Mouse (Mus musculus) liver, embryonic 14.5 days (tissue): ENCODE data around the gene Rasgef1b. TPM values are rescaled to one million over a fixed set of nuclear protein-coding genes. Genes with fewer than 3 reads are reported as not detected.

Source experiments
- ATAC-seq: fragments of 200-750 bp; cut with Nextera tagmentation; 2 replicates; pipeline ENCODE4 v1.8.0; 2017; ENCODE audit warnings: moderate number of reproducible peaks, mild to moderate bottlenecking, moderate library complexity; ENCODE audit not compliant: insufficient read depth
- DNase-seq, 3 experiments: peaks; one replicate each; pipeline ENCODE4 v3.0.0-alpha.2; 2012 to 2013; ENCODE audit warnings: low read depth in 3 of 3, low spot score in 3 of 3
- H3K27ac ChIP-seq: fragments of 300-500 bp; sonication (generic); 2 replicates; pipeline ENCODE4 v1.5.1; 2014; ENCODE audit warnings: moderate library complexity, mild to moderate bottlenecking, control low read depth, inconsistent platforms
- H3K27me3 ChIP-seq: fragments of 300-500 bp; sonication (generic); 2 replicates; pipeline ENCODE4 v1.6.1; 2014; ENCODE audit warnings: mild to moderate bottlenecking, low read length, moderate library complexity; ENCODE audit not compliant: control insufficient read depth, insufficient read depth
- H3K36me3 ChIP-seq: fragments of 300-500 bp; sonication (generic); replicated peaks from 2 replicates; pipeline ENCODE4 v1.6.1; 2014; ENCODE audit warnings: low read depth; ENCODE audit not compliant: control insufficient read depth, insufficient read depth
- H3K4me1 ChIP-seq, 2 experiments: fragments of 200-500 bp in 1 of 2; fragments of 300-500 bp in 1 of 2; sonication (generic) in 1 of 2; replicated peaks; 2 replicates each; pipeline ENCODE4 v1.6.1; 2012 to 2014; ENCODE audit warnings: antibody characterized with exemption in 1 of 2, inconsistent platforms in 1 of 2, low read length in 1 of 2; ENCODE audit not compliant: control insufficient read depth in 2 of 2, insufficient read depth in 2 of 2
- H3K4me2 ChIP-seq: fragments of 300-500 bp; sonication (generic); 2 replicates; pipeline ENCODE4 v1.6.1; 2014; ENCODE audit warnings: low read depth, mild to moderate bottlenecking, control low read depth, moderate library complexity
- H3K4me3 ChIP-seq, 2 experiments: fragments of 200-500 bp in 1 of 2; fragments of 300-500 bp in 1 of 2; sonication (generic) in 1 of 2; 2 replicates each; pipeline ENCODE4 v1.5.1; 2012 to 2014; ENCODE audit warnings: low read depth in 2 of 2, low read length in 2 of 2, mild to moderate bottlenecking in 2 of 2, control low read depth in 1 of 2, inconsistent platforms in 1 of 2, moderate library complexity in 1 of 2; ENCODE audit not compliant: insufficient read depth in 1 of 2
- H3K9ac ChIP-seq: fragments of 300-500 bp; sonication (generic); replicated peaks from 2 replicates; pipeline ENCODE4 v1.6.1; 2014; ENCODE audit warnings: mild to moderate bottlenecking, control low read depth, moderate library complexity
- H3K9me3 ChIP-seq: fragments of 300-500 bp; sonication (generic); 2 replicates; pipeline ENCODE4 v1.6.1; 2016; ENCODE audit warnings: low read length, mixed read lengths; ENCODE audit not compliant: control insufficient read depth
- CTCF ChIP-seq: IDR thresholded peaks from 2 replicates; pipeline ENCODE4 v1.5.1; 2016; ENCODE audit warnings: antibody characterized with exemption, low read depth, control low read depth
- EP300 ChIP-seq: IDR thresholded peaks from 2 replicates; pipeline ENCODE4 v1.6.1; 2016; ENCODE audit warnings: antibody characterized with exemption, low read depth
- WGBS: fragments of 180-500 bp; shearing (Covaris S2); extraction: QIAGEN DNeasy Blood & Tissue Kit; methylation state at CpG from one replicate; pipeline ENCODE4 v1.1.7; 2014; ENCODE audit not compliant: insufficient replicate concordance; 5-methylcytosine and 5-hydroxymethylcytosine counted together
- polyA plus RNA-seq, 2 experiments: library from polyadenylated mRNA; depleted of rRNA in 1 of 2; stranded (reverse) in 1 of 2; unstranded in 1 of 2; fragments of >200 nt; fragmentation: Nextera tagmentation in 1 of 2; extraction: Ambion mirVana in 1 of 2; gene quantifications; 2 replicates each; pipeline versions ENCODE4 v1.2.1 to v1.2.3; 2012 to 2014

Gene Rasgef1b
- polyA plus RNA-seq, 2 experiments: 2.8 to 4.2 TPM

DNA sequence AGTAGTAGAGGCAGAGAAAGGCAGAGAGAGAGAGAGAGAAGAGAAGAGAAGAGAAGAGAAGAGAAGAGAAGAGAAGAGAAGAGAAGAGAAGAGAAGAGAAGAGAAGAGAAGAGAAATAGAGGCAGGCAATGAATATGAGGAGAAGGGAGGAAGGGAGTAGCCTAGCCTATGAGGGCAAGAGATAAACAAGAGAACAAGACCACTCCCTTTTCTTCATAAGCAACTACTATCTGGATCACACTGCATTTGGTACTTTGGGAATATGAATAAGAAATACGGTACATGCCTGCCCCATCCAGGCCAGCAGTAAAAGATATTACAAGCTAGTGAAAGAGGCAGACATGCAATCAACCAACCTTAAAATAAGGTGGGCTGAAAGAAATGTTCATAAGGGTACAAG, 360.2 kb downstream of the Rasgef1b start:
- WGBS: 28% methylated on average over 1 of the region's 1 CpGs
- no peak overlapping the region for H3K27ac ChIP-seq
- TF ChIP-seq EP300 (no peak), CTCF (no peak)
- ATAC-seq (peak; percentile 77), DNase-seq (no peak)
- no peaks in the 10 kb centered on the region for H3K9me3 ChIP-seq
- H3K36me3 ChIP-seq: no peaks in the 10 kb centered on the region
- peak overlapping the region; percentile 41 for H3K4me2 ChIP-seq
- H3K27me3 ChIP-seq: no peaks in the 10 kb centered on the region
- no peak overlapping the region for H3K4me3 ChIP-seq
- H3K9ac ChIP-seq: no peak overlapping the region
- H3K4me1 ChIP-seq: peaks cover 26 to 30% of the 10 kb centered on the region in 2 experiments

DNA sequence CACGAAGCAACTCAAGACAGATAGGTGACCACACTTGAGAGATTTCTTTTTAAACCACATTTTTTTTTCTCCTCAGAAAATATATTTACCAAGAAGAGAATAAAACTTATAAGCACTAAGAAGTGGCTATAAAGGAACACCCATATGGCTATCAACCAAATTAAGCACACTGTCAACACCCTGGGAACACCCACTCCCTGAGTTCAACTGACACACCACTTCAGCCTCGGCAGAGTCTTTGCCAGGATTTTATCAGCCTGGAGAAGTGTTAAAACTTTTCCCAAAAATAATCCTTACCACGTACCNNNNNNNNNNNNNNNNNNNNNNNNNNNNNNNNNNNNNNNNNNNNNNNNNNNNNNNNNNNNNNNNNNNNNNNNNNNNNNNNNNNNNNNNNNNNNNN, 368.3 kb downstream of the Rasgef1b start:
- ATAC-seq (no peak), DNase-seq (no peak)
- Histone ChIP-seq H3K4me3 (no peak overlapping the region), H3K4me2 (no peak overlapping the region), H3K9me3 (no peaks in the 10 kb centered on the region), H3K27me3 (no peaks in the 10 kb centered on the region), H3K4me1 (0 out of 4 replicates have a peak, but pooled peaks cover 0 to 2% of the 10 kb centered on the region in 2 experiments), H3K36me3 (no peaks in the 10 kb centered on the region), H3K9ac (no peak overlapping the region), H3K27ac (no peak overlapping the region)
- WGBS: 34% methylated on average over 3 of the region's 3 CpGs
- TF ChIP-seq EP300 (no peak), CTCF (no peak)

DNA sequence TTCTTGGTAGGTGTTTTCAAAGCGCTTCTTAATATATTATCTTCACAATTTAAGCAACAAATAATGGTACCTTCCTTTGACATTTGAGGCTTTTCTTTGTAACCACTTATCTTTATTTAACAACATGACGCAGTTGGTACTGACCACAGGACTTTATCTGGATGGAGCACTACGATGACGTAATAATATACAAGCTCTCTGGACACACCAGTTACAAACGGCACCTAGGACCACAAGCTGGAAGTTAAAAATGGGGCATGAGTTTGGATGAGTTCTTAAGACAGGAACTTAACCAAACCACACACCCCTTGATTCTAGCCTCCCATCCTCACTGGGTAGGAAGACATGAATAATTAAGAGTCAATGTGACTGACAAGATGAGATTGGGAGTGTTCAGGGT, 369.6 kb downstream of the Rasgef1b start:
- no peak overlapping the region for H3K4me3 ChIP-seq
- ATAC-seq (no peak), DNase-seq (no peak)
- no peak overlapping the region for H3K9ac ChIP-seq
- H3K4me2 ChIP-seq: no peak overlapping the region
- H3K9me3 ChIP-seq: no peaks in the 10 kb centered on the region
- no peaks in the 10 kb centered on the region for H3K27me3 ChIP-seq
- TF ChIP-seq EP300 (no peak), CTCF (no peak)
- peaks cover 0 to 6% of the 10 kb centered on the region in 2 experiments; a peak in 2 of 4 replicates for H3K4me1 ChIP-seq
- no peaks in the 10 kb centered on the region for H3K36me3 ChIP-seq
- no peak overlapping the region for H3K27ac ChIP-seq
- 22% methylated on average over 5 of the region's 5 CpGs for WGBS

DNA sequence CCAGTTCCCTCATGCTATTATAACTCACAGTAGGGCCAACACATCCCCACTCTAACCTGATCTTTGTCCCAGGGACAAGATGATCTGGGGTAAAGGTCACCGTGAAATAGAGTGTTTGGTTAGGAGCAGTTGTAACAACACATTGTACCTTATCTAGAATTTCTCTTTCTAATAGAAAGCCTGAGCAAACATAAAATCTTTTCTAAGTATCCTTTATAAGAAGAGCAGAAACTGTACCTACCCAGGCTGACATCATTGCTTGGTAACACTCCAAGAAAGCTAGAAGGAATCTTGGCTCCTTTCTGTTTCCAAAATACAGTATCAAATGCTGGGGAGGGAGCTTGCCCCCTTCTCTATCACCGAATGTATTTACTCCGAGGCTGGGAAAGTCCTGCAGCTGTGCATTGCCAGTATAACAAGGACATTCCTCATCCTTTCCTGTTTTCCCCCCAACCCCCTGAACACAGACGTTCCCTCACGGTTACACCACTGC, 374.2 kb downstream of the Rasgef1b start:
- no peaks in the 10 kb centered on the region for H3K36me3 ChIP-seq
- no peak overlapping the region for H3K9ac ChIP-seq
- H3K27ac ChIP-seq: no peak overlapping the region
- no peaks in the 10 kb centered on the region for H3K27me3 ChIP-seq
- DNase-seq: no peak
- H3K4me2 ChIP-seq: no peak overlapping the region
- H3K4me1 ChIP-seq: peaks cover 0 to 6% of the 10 kb centered on the region in 2 experiments; a peak in 2 of 4 replicates
- no peak for ATAC-seq
- no peak overlapping the region for H3K4me3 ChIP-seq
- 47% methylated on average over 5 of the region's 5 CpGs for WGBS
- TF ChIP-seq CTCF: no peak
- H3K9me3 ChIP-seq: no peaks in the 10 kb centered on the region

DNA sequence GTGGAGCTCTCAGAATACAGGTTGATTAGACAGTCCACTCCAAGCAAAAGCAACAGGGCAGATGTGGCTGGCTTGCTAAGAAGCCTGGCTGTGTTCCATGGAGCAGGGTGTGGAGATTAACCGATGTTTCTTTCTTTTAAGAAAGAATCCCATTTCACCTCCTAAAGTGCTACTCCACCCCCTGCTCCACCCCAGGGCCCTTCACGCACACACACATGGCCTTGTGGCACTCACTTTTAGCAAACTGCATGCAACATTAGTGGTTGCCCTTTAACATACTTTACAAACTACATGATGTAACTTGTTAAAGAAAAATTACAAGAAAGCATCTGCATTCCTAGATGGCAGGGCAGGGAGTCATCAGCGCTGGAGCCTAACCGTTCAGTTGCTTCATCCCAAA, 378.8 kb downstream of the Rasgef1b start:
- WGBS: 82% methylated on average over 4 of the region's 4 CpGs
- H3K4me2 ChIP-seq: no peak overlapping the region
- no peaks in the 10 kb centered on the region for H3K27me3 ChIP-seq
- no peak overlapping the region for H3K4me3 ChIP-seq
- H3K4me1 ChIP-seq: peaks cover 0 to 2% of the 10 kb centered on the region in 2 experiments; a peak in 2 of 4 replicates
- DNase-seq (no peak), ATAC-seq (no peak)
- H3K36me3 ChIP-seq: no peaks in the 10 kb centered on the region
- no peak for TF ChIP-seq EP300
- no peak overlapping the region for H3K27ac ChIP-seq
- H3K9me3 ChIP-seq: no peaks in the 10 kb centered on the region
- H3K9ac ChIP-seq: no peak overlapping the region
